Mouse (Mus musculus) layer of hippocampus, postnatal 25 days (tissue): ENCODE measurements at regions not wholly inside any gene's neighbourhood (a gene's known extent, or its start where the extent isn't known, plus 50 kb on each side); places are given as distances from the start of the nearest gene placed in this dataset.

ENCODE experiments used
- DNase-seq, 2 experiments: peaks; one replicate each; pipeline ENCODE4 v3.0.0; 2022; ENCODE audit warnings: mixed read lengths in 2 of 2, low spot score in 1 of 2; ENCODE audit errors: extremely low spot score in 1 of 2

DNA sequence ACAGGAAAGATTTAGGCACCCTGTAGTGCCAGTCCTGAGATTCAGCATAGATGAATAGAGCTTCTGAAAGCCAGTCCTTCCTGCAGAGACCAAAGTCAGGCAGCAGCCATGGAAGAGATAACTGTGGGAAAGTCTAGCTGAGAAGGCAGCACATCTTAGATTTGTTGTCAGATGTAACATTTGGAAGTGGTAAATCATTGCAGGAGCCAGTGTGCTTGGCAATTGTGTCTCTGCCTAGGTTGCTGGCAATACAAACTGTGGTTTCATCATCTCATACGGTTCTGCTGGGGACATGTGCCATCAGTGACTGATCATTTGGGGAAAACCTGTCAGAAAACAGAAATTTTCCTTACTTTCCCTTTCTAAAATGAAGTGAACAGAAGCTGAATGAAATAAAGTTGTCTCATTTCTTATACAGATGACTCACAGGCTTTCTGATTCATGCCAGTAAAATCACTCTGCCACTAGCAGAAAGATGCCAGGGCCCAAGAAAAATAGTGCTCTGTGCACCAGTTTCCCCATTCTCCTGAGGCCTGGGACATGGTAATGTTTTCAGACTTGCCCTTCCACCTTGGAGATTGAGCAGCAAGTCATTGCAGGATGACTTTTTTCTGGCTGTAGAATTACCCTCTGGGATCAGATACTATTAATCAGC is 411.3 kb downstream of the Adcyap1 start:
- peak in 1 of 2 experiments; percentile 2 for DNase-seq
